Mouse (Mus musculus): ENCODE results near the gene Ear14. TPM values are rescaled to one million over a fixed set of nuclear protein-coding genes. Genes with fewer than 3 reads are reported as not detected.

Ear14 gene
- polyA plus RNA-seq, 1 experiment, result not detected

- Histone ChIP-seq H3K4me3 (ENCODE audit: low read depth, low read length) (no peak overlapping the region), H3K27me3 (ENCODE audit: control insufficient read depth, insufficient read depth, low read length) (no peaks in the 10 kb centered on the region), H3K4me1 (ENCODE audit: control insufficient read depth, insufficient read depth, insufficient read length, low read length) (no peaks in the 10 kb centered on the region), H3K27ac (ENCODE audit: insufficient read depth, low read depth, low read length) (no peak overlapping the region), H3K36me3 (ENCODE audit: control insufficient read depth, insufficient read depth, low read length) (no peaks in the 10 kb centered on the region)
- TF ChIP-seq POLR2A (IDR thresholded peaks at IDR 0.05; ENCODE audit: low read depth, low read length), result no peak
- no peak for TF ChIP-seq CTCF (IDR thresholded peaks at IDR 0.05; ENCODE audit: extremely low read depth, insufficient read length, insufficient replicate concordance, low read depth, low read length)
- WGBS, result 90% methylated on average over 1 of the region's 1 CpGs
Observed at GRCm38 (mm10) chr14:51253569-51253968, 50.4 kb downstream of the Ear14 start.

Other genes starting within 250 kb of the Ear14 start
- 63.7 and 87.2 TPM in 2 replicates for gene Pnp2, start 247.4 kb upstream of the Ear14 start, polyA plus RNA-seq (2012; rRNA removed)
- gene Rnase10, start 195.6 kb upstream of the Ear14 start, polyA plus RNA-seq (2012; rRNA removed), result not detected in 2 replicates
- gene Rnase9, start 161.5 kb upstream of the Ear14 start, polyA plus RNA-seq (2012; rRNA removed), result not detected in 2 replicates
- not detected in 2 replicates for gene Rnase11, start 153.2 kb upstream of the Ear14 start, polyA plus RNA-seq (2012; rRNA removed)
- not detected in 2 replicates for gene Rnase12, start 145.7 kb upstream of the Ear14 start, polyA plus RNA-seq (2012; rRNA removed)
- gene Olfr750, start 129.0 kb upstream of the Ear14 start, polyA plus RNA-seq (2012; rRNA removed), result 0.01 TPM in 1 of 2 replicates, not detected in the other
- gene Rnase4, start 112.3 kb upstream of the Ear14 start, polyA plus RNA-seq (2012; rRNA removed), result 120 and 130 TPM in 2 replicates
- 21.1 and 27.1 TPM in 2 replicates for gene Ang, start 112.2 kb upstream of the Ear14 start, polyA plus RNA-seq (2012; rRNA removed)
- gene Eddm3b, start 89.0 kb upstream of the Ear14 start, polyA plus RNA-seq (2012; rRNA removed), result not detected in 2 replicates
- 9.7 and 15.0 TPM in 2 replicates for gene Rnase6, start 79.5 kb upstream of the Ear14 start, polyA plus RNA-seq (2012; rRNA removed)
- gene Rnase1, start 56.6 kb upstream of the Ear14 start, polyA plus RNA-seq (2012; rRNA removed), result 47.1 and 6,983 TPM in 2 replicates
- not detected in 2 replicates for gene Rnase2b, start 41.1 kb upstream of the Ear14 start, polyA plus RNA-seq (2012; rRNA removed)
- not detected in 2 replicates for gene Ang2, start 4.2 kb upstream of the Ear14 start, polyA plus RNA-seq (2012; rRNA removed)
- gene Rnase2a, start 52.7 kb downstream of the Ear14 start, polyA plus RNA-seq (2012; rRNA removed), result not detected in 2 replicates
- not detected in 2 replicates for gene Gm7247, start 158.4 kb downstream of the Ear14 start, polyA plus RNA-seq (2012; rRNA removed)
- gene Vmn2r88, start 207.4 kb downstream of the Ear14 start, polyA plus RNA-seq (2012; rRNA removed), result not detected in 2 replicates
- gene Vmn2r89, start 248.5 kb downstream of the Ear14 start, polyA plus RNA-seq (2012; rRNA removed), result not detected in 2 replicates